Mouse (Mus musculus) intestine, embryonic 16.5 days (tissue): Measurements from ENCODE around the gene Uggt2. TPM values are rescaled to one million over a fixed set of nuclear protein-coding genes. Genes with fewer than 3 reads are reported as not detected.

Source experiments
- ATAC-seq: fragments of 200-750 bp; cut with Nextera tagmentation; 2 replicates; pipeline ENCODE4 v1.8.0; 2017; ENCODE audit warnings: moderate TSS enrichment, moderate library complexity
- H3K27ac ChIP-seq: fragments of 300-500 bp; sonication (generic); 2 replicates; pipeline ENCODE4 v1.5.1; 2014; ENCODE audit warnings: mild to moderate bottlenecking, low read length
- H3K27me3 ChIP-seq: fragments of 300-500 bp; sonication (generic); replicated peaks from 2 replicates; pipeline ENCODE4 v1.6.1; 2014; ENCODE audit warnings: low read length, control low read depth, mixed read lengths; ENCODE audit not compliant: control insufficient read depth, insufficient read depth
- H3K36me3 ChIP-seq: fragments of 300-500 bp; sonication (generic); 2 replicates; pipeline ENCODE4 v1.6.1; 2014; ENCODE audit warnings: low read length, control low read depth; ENCODE audit not compliant: control insufficient read depth, insufficient read depth
- H3K4me1 ChIP-seq: fragments of 300-500 bp; sonication (generic); 2 replicates; pipeline ENCODE4 v1.6.1; 2014; ENCODE audit warnings: low read length, control low read depth, mixed read lengths; ENCODE audit not compliant: control insufficient read depth, insufficient read depth
- H3K4me2 ChIP-seq: fragments of 300-500 bp; sonication (generic); 2 replicates; pipeline ENCODE4 v1.6.1; 2014; ENCODE audit warnings: low read depth, low read length, control low read depth
- H3K4me3 ChIP-seq: fragments of 300-500 bp; sonication (generic); 2 replicates; pipeline ENCODE4 v1.5.1; 2014; ENCODE audit warnings: mild to moderate bottlenecking, low read length
- H3K9ac ChIP-seq: fragments of 300-500 bp; sonication (generic); 2 replicates; pipeline ENCODE4 v1.6.1; 2014; ENCODE audit warnings: low read depth, low read length
- H3K9me3 ChIP-seq: fragments of 300-500 bp; sonication (generic); 2 replicates; pipeline ENCODE4 v1.6.1; 2016; ENCODE audit warnings: low read length, control low read depth; ENCODE audit not compliant: control insufficient read depth
- WGBS: fragments of 180-500 bp; shearing (Covaris S2); extraction: QIAGEN DNeasy Blood & Tissue Kit; methylation state at CpG from one replicate; pipeline ENCODE4 v1.1.7; 2014; 5-methylcytosine and 5-hydroxymethylcytosine counted together
- polyA plus RNA-seq: library from polyadenylated mRNA; unstranded; fragments of >200 nt; fragmentation: Nextera tagmentation; extraction: Ambion mirVana; gene quantifications from 2 replicates; pipeline ENCODE4 v1.2.1, GENCODE M21; 2015

Uggt2 gene
- polyA plus RNA-seq, 1 experiment from 2014 or later, result 6.1 TPM

GRCm38 (mm10) chr14:119112558-119112957 is 13.3 kb upstream of the Uggt2 start:
- 71% methylated on average over 6 of the region's 6 CpGs for WGBS
- Histone ChIP-seq H3K27me3 (no peaks in the 10 kb centered on the region), H3K4me2 (no peak overlapping the region), H3K4me3 (no peak overlapping the region), H3K36me3 (no peaks in the 10 kb centered on the region), H3K4me1 (no peaks in the 10 kb centered on the region), H3K9ac (no peak overlapping the region), H3K27ac (no peak overlapping the region), H3K9me3 (no peaks in the 10 kb centered on the region)
- no peak for ATAC-seq

- Histone ChIP-seq H3K9me3 (no peaks in the 10 kb centered on the region), H3K4me3 (no peak overlapping the region), H3K27me3 (no peaks in the 10 kb centered on the region), H3K4me2 (no peak overlapping the region), H3K4me1 (no peaks in the 10 kb centered on the region), H3K9ac (no peak overlapping the region), H3K27ac (no peak overlapping the region), H3K36me3 (no peaks in the 10 kb centered on the region)
- WGBS, result 85% methylated on average over 3 of the region's 3 CpGs
- no peak for ATAC-seq
Observed at GRCm38 (mm10) chr14:119109776-119110218, 10.6 kb upstream of the Uggt2 start.

DNA sequence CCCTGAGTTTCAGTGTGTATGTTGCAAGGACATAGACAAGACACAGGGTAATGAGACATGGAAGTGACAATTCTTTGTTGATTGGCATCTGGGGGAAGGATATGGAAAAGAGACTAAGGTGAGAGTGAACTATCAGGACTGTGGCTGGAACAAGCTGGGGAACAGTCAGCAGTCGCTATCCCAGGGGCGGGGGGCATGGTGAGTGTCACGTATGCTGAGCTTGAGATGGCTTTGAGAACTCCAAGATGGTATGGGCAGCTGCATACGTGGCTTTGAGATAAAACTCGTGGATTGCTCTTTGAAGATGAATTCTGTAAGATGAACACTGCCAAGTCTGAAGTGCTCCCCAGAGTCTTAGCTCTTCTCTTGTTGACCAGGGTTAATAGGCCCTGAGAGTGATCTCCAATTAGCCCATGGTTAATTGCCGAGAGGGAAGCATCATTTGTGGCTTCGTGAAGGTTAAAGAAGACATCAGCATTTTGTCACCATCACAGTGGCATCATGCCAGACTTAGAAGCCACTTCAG is 9.6 kb upstream of the Uggt2 start:
- H3K36me3 ChIP-seq, result no peaks in the 10 kb centered on the region
- no peak overlapping the region for H3K4me3 ChIP-seq
- H3K9ac ChIP-seq, result no peak overlapping the region
- no peaks in the 10 kb centered on the region for H3K27me3 ChIP-seq
- WGBS, result 68% methylated on average over 7 of the region's 7 CpGs
- no peaks in the 10 kb centered on the region for H3K9me3 ChIP-seq
- H3K27ac ChIP-seq, result no peak overlapping the region
- H3K4me2 ChIP-seq, result no peak overlapping the region
- no peaks in the 10 kb centered on the region for H3K4me1 ChIP-seq
- no peak for ATAC-seq

- no peak overlapping the region for H3K9ac ChIP-seq
- no peaks in the 10 kb centered on the region for H3K36me3 ChIP-seq
- no peaks in the 10 kb centered on the region for H3K4me1 ChIP-seq
- no peaks in the 10 kb centered on the region for H3K27me3 ChIP-seq
- H3K9me3 ChIP-seq, result no peaks in the 10 kb centered on the region
- H3K4me3 ChIP-seq, result no peak overlapping the region
- ATAC-seq, result no peak
- 92% methylated on average over 8 of the region's 8 CpGs for WGBS
- no peak overlapping the region for H3K27ac ChIP-seq
- no peak overlapping the region for H3K4me2 ChIP-seq
Observed at GRCm38 (mm10) chr14:119107591-119107990, 8.4 kb upstream of the Uggt2 start.

DNA sequence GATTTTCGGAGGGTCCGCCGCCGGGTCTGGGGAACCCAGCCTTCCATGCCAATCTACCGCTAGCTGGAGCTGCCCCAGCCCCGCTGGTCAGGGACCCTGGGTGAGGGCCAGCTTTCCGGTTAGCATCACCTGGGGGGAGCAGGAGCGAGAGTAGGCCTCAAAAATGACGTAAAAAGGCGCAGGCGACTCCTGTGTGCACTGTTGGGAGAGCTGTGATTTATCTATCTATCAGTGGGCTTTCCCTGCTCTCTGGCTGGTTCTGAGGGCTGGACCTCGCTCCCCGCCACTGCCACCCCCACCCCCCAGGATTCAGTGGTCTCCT is 301 bp upstream of the Uggt2 start:
- 2% methylated on average over 13 of the region's 13 CpGs for WGBS
- H3K4me2 ChIP-seq, result peak overlapping the region; percentile 94
- peak overlapping the region; percentile 41; the same call in 1 of the 2 replicates for H3K27ac ChIP-seq
- no peaks in the 10 kb centered on the region for H3K9me3 ChIP-seq
- peak; percentile 80; the same call in 1 of the 2 replicates for ATAC-seq
- H3K4me3 ChIP-seq, result peak overlapping the region; percentile 85
- no peaks in the 10 kb centered on the region for H3K36me3 ChIP-seq
- H3K27me3 ChIP-seq, result no peaks in the 10 kb centered on the region
- H3K9ac ChIP-seq, result peak overlapping the region; percentile 84
- H3K4me1 ChIP-seq, result peaks cover 8% of the 10 kb centered on the region

DNA sequence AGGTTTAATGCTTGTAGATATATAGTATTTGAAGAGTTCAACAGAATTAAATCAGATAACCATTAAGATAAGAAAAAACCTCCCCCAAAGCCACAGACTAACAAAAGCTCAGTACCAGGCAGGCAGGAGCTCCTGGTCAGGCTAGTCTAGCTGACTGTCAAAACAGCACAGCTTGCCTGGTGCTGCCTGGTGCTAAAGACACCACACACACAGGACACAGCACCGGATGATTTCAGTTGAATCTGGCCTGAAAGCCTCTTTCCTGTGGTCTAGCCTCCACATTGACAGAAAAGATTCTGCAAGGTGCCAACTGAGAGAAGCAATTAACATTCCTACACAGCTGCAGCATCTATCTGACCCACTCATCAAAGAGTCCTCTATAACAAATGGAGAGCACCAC is 37.4 kb downstream of the Uggt2 start:
- Histone ChIP-seq H3K4me1 (no peaks in the 10 kb centered on the region), H3K27ac (no peak overlapping the region), H3K4me2 (no peak overlapping the region), H3K9ac (no peak overlapping the region), H3K9me3 (no peaks in the 10 kb centered on the region), H3K27me3 (no peaks in the 10 kb centered on the region), H3K36me3 (no peaks in the 10 kb centered on the region), H3K4me3 (no peak overlapping the region)
- no peak for ATAC-seq
- 69% methylated on average over 1 of the region's 1 CpGs for WGBS

DNA sequence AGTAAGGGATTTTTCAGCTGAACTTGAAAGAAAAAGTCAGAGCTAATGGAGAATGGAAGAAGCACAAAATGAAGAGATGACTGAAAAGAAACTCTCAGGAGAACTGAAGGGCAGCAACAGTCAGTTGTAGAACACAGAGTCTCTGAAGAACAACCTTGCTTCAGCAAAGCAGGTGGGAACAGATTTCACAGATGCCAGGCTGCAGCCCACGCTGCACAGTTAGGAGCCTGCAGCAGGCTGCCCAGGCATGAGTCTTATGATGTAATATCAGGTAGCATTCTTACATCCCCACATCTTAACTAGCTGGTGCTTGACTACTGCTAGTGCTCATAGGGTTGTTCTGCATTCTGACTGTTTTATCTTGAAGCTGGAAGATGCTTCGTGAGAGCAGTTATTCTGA is 38.5 kb downstream of the Uggt2 start:
- H3K27me3 ChIP-seq, result no peaks in the 10 kb centered on the region
- no peak for ATAC-seq
- no peaks in the 10 kb centered on the region for H3K9me3 ChIP-seq
- H3K4me2 ChIP-seq, result no peak overlapping the region
- no peak overlapping the region for H3K4me3 ChIP-seq
- 95% methylated on average over 2 of the region's 2 CpGs for WGBS
- no peaks in the 10 kb centered on the region for H3K4me1 ChIP-seq
- H3K27ac ChIP-seq, result no peak overlapping the region
- no peaks in the 10 kb centered on the region for H3K36me3 ChIP-seq
- no peak overlapping the region for H3K9ac ChIP-seq

DNA sequence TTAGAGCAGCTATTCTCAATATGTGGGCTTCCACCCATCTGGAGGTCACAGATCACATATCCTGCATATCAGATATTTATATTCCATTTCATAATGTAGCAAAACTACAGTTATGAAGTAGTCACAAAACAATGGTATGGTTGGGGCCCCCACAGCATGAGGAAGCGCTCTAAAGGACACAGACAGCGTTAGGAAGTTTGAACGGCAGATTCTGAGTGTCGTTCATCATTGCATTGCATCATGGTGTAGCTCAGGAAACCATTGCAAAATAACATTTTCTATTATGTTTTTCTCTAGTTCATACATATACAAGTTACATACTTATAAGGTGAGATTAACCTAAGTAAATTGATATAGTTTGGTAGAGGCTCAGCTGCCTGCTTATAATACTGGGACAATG is 42.2 kb downstream of the Uggt2 start:
- WGBS, result 88% methylated on average over 4 of the region's 4 CpGs
- Histone ChIP-seq H3K9me3 (no peaks in the 10 kb centered on the region), H3K4me1 (no peaks in the 10 kb centered on the region), H3K9ac (no peak overlapping the region), H3K27ac (no peak overlapping the region), H3K36me3 (no peaks in the 10 kb centered on the region), H3K27me3 (no peaks in the 10 kb centered on the region), H3K4me2 (no peak overlapping the region), H3K4me3 (no peak overlapping the region)
- no peak for ATAC-seq

DNA sequence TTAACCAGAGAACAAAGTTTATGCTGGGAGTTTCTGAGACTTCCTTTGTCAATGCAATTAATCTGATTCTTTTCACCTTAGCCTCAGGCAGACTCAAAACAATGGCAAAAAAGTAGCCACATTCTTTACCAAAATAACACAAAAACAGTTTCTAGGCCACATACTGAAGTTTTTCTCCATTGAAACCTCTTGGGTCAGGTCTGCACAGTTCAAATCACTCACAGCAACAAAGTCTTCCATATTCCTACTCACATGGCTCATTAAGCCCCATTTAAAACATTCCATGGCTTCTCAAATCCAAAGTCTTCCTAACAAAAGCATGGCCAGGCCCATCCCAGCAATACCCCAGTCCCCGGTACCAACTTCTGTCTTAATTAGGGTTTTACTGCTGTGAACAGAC is 46.3 kb downstream of the Uggt2 start:
- Histone ChIP-seq H3K27ac (no peak overlapping the region), H3K4me2 (no peak overlapping the region), H3K27me3 (no peaks in the 10 kb centered on the region), H3K9ac (no peak overlapping the region), H3K4me3 (no peak overlapping the region), H3K36me3 (no peaks in the 10 kb centered on the region), H3K9me3 (no peaks in the 10 kb centered on the region), H3K4me1 (no peaks in the 10 kb centered on the region)
- 98% methylated on average over 1 of the region's 1 CpGs for WGBS
- no peak for ATAC-seq

- WGBS, result 90% methylated on average over 3 of the region's 3 CpGs
- Histone ChIP-seq H3K9ac (no peak overlapping the region), H3K9me3 (no peaks in the 10 kb centered on the region), H3K4me2 (no peak overlapping the region), H3K27me3 (no peaks in the 10 kb centered on the region), H3K36me3 (no peaks in the 10 kb centered on the region), H3K27ac (no peak overlapping the region), H3K4me1 (no peaks in the 10 kb centered on the region), H3K4me3 (no peak overlapping the region)
- no peak for ATAC-seq
Observed at GRCm38 (mm10) chr14:119052361-119052760, 46.9 kb downstream of the Uggt2 start.
